Comparison of ENCODE assay signal across 8 mouse cellular contexts in genomic region chr14:24253611-24254202, GRCm38 (mm10). TPM values are rescaled to one million over a fixed set of nuclear protein-coding genes. Genes with fewer than 3 reads are reported as not detected.
DNase-seq lines count a peak whose midpoint lies in the region; ATAC-seq lines count a peak whose summit lies in the region.

No protein-coding gene starts in this region.

- H3K4me1 ChIP-seq in embryonic facial prominence, embryonic 14.5 days (ENCODE audit: control insufficient read depth, insufficient read depth, low read length) = peaks cover 25% of the 10 kb centered on the region
- H3K4me1 ChIP-seq in midbrain, embryonic 11.5 days (ENCODE audit: control insufficient read depth, insufficient read depth, low read length) = peaks cover 8% of the 10 kb centered on the region

- no peaks in the 10 kb centered on the region for H3K27me3 ChIP-seq in embryonic facial prominence, embryonic 14.5 days (replicated peaks; ENCODE audit: control insufficient read depth, insufficient read depth, low read length)
- H3K27me3 ChIP-seq in midbrain, embryonic 11.5 days (ENCODE audit: control insufficient read depth, insufficient read depth, low read length) = no peaks in the 10 kb centered on the region

- H3K9ac ChIP-seq in embryonic facial prominence, embryonic 14.5 days (ENCODE audit: low read depth, low read length) = peak overlapping the region; percentile 11; the same call in 1 of the 2 replicates
- H3K9ac ChIP-seq in midbrain, embryonic 11.5 days (ENCODE audit: low read length) = no peak overlapping the region

- 2% methylated on average over 8 of the region's 8 CpGs for WGBS in embryonic facial prominence, embryonic 14.5 days
- WGBS in midbrain, embryonic 11.5 days = 6% methylated on average over 8 of the region's 8 CpGs

- no peaks in the 10 kb centered on the region for H3K36me3 ChIP-seq in embryonic facial prominence, embryonic 14.5 days (ENCODE audit: control insufficient read depth, insufficient read depth, low read length)
- H3K36me3 ChIP-seq in midbrain, embryonic 11.5 days (ENCODE audit: control insufficient read depth, insufficient read depth, low read length) = no peaks in the 10 kb centered on the region

- H3K9me3 ChIP-seq in embryonic facial prominence, embryonic 14.5 days (ENCODE audit: control insufficient read depth, low read length) = no peaks in the 10 kb centered on the region
- no peaks in the 10 kb centered on the region for H3K9me3 ChIP-seq in midbrain, embryonic 11.5 days (ENCODE audit: control insufficient read depth, low read length)

- peak; percentile 93 for ATAC-seq in embryonic facial prominence, embryonic 14.5 days (ENCODE audit: low read depth)
- peak; percentile 79; the same call in 1 of the 2 replicates for ATAC-seq in midbrain, embryonic 11.5 days (ENCODE audit: low FRiP score)

- peak overlapping the region; percentile 91 for H3K27ac ChIP-seq in embryonic facial prominence, embryonic 14.5 days (replicated peaks; ENCODE audit: low read depth, low read length)
- H3K27ac ChIP-seq in midbrain, embryonic 11.5 days (ENCODE audit: low read depth, low read length) = peak overlapping the region; percentile 40

- peak; percentile 35 for DNase-seq in adrenal gland, adult 2 months
- DNase-seq in adrenal gland, postnatal 25 days = no peak
- DNase-seq in embryonic facial prominence, embryonic 14.5 days (ENCODE audit: low spot score) = peak; percentile 94
- peak; percentile 73 for DNase-seq in kidney, adult 11 months
- DNase-seq in midbrain, embryonic 11.5 days (ENCODE audit: low spot score, missing footprints) = peak; percentile 89
- no peak for DNase-seq in frontal cortex, postnatal 25 days (ENCODE audit: low spot score in 2 of 2)
- no peak for DNase-seq in left cerebral cortex, adult 9 months (ENCODE audit: low spot score in 2 of 2)
- DNase-seq in thymus, postnatal 36 days = no peak

- H3K4me2 ChIP-seq in embryonic facial prominence, embryonic 14.5 days (ENCODE audit: low read depth, low read length) = peak overlapping the region; percentile 34
- H3K4me2 ChIP-seq in midbrain, embryonic 11.5 days = peak overlapping the region; percentile 1; the same call in 1 of the 2 replicates

- H3K4me3 ChIP-seq in embryonic facial prominence, embryonic 14.5 days (ENCODE audit: low read depth, low read length) = no peak overlapping the region
- H3K4me3 ChIP-seq in midbrain, embryonic 11.5 days (ENCODE audit: low read depth, low read length) = no peak overlapping the region

RNA-seq across cellular contexts. Expression of gene Dlg5, which starts 8.0 kb away (rescaled TPM):
- 10 to 100 TPM; 44.5 to 48.6 TPM for total RNA-seq in adrenal gland, adult 2 months (2021)
- polyA plus RNA-seq in adrenal gland, adult 2 months (2012; rRNA removed) = 65.2 and 72.1 TPM in 2 replicates
- total RNA-seq in adrenal gland, postnatal 25 days (2021) = 66.6 and 85.5 TPM in 2 replicates
- polyA plus RNA-seq in embryonic facial prominence, embryonic 14.5 days (2014; fragmentation: Nextera tagmentation; extraction: Ambion mirVana) = 24.7 and 30.3 TPM in 2 replicates
- 19.3 and 20.5 TPM in 2 replicates for polyA plus RNA-seq in midbrain, embryonic 11.5 days (2014; fragmentation: Nextera tagmentation; extraction: Ambion mirVana)

RNA-seq across cellular contexts. Expression of gene E330034G19Rik, which starts 39.3 kb away (rescaled TPM):
- total RNA-seq in adrenal gland, adult 2 months (2021) = not detected
- not detected in 2 replicates for polyA plus RNA-seq in adrenal gland, adult 2 months (2012; rRNA removed)
- total RNA-seq in adrenal gland, postnatal 25 days (2021) = not detected in 2 replicates
- polyA plus RNA-seq in embryonic facial prominence, embryonic 14.5 days (2014; fragmentation: Nextera tagmentation; extraction: Ambion mirVana) = not detected in 2 replicates
- not detected in 2 replicates for polyA plus RNA-seq in midbrain, embryonic 11.5 days (2014; fragmentation: Nextera tagmentation; extraction: Ambion mirVana)

Comparison
In these comparisons a context has a peak if more than half of its experiments do, and no peak if none do; other contexts are left out.
1. DNase-seq: peak in adrenal gland, adult 2 months (single experiment), embryonic facial prominence, embryonic 14.5 days (single experiment), kidney, adult 11 months (single experiment) and midbrain, embryonic 11.5 days (single experiment); none in adrenal gland, postnatal 25 days (single experiment), frontal cortex, postnatal 25 days (0 of 2), left cerebral cortex, adult 9 months (0 of 2) and thymus, postnatal 36 days (0 of 2).